Mouse (Mus musculus): Measurements from ENCODE around the gene Bcl10. TPM values are rescaled to one million over a fixed set of nuclear protein-coding genes. Genes with fewer than 3 reads are reported as not detected.

The Bcl10 gene
- polyA plus RNA-seq (2014; fragmentation: Illumina TruSeq; extraction: RNeasy Lipid Tissue Mini Kit (QIAGEN cat#74804); ENCODE audit: low read depth, low replicate concordance), result 9.8 TPM

DNA sequence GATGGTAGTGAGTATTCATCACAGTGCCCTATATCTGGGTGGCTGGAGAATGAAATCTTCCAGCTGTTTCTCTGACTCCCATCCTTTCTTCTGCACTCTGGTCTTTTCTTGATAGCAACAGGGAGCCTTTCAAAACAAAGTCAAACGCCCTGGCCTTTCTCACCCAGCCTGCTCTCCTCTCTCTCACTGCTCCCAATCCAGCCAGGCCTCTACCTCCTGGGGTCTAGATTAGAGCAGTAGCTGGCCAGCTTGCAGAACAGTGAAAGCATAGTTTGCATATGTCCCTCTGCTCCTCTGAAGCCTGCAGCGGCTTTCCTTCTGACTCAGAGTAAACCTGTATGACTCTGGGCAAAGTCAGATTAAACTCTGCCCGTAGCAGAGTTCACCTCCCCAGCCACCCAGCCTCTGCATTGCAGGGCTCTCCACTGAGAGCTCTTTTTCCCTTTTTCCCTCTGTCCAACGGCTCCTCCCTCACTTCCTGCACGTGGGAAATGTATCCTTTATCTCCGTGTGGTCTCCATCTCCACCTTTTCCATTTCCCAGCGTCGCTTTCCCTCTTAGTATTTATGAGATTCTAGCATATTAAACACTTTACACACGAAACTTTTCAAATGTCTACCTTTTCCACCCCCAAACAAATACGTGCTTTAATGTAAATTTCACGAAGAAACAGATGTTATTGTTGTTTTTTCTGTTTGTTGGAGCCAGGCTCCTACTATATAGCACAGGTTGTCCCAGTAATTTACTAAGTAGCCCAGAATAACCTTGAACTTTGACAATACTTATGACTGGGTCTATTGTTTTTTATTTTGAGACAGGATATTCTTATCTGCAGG, at the start of gene Bcl10:
TSS of gene Bcl10 (plus strand) at position 786 of the 836 bp plus-strand sequence.

DNA sequence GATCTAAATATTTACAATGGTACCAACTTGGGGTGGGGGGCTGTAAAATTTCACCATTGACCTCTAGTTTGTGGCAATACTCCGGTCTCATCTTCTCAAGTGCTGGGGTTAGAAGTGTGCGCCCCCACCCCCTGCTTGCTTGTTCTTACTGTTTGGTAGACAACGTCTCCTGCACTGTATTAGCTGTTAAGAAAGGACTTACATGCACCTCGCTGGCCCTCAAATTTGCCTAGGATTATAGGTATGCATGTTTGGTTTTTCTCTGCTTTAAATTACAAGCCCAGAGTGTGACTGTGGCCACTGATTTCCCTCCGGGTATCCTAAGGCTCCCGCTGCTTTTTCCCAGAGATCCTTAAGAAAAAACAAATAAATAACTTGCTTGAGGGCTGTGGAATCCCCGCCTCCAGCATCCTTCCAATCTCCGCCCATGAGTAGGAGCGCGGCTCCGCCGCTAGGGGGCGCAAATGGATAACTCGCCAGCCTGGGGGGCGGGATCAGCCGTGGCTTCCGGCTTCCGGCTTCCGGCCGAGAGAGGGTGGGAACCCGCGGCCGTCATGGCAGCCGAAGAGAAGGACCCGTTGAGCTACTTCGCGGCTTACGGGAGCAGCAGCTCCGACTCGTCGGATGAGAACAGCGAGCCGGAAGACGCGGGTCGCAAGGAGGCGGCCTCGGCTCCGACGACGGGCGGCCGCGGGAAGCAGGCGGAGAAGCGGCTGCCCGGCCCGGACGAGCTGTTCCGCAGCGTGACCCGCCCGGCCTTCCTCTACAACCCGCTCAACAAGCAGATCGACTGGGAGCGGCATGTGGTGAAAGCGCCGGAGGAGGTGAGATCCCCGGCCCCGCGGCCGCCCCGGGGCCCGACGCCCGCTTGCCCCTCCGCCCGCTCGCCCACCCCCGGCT, 15.2 kb downstream of the Bcl10 start, which contains the start of gene 2410004B18Rik:
TSS of gene 2410004B18Rik (plus strand) at position 510 of the 900 bp plus-strand sequence.

Other genes starting within 250 kb of the Bcl10 start
- gene Ddah1, start 164.1 kb upstream of the Bcl10 start, polyA plus RNA-seq (2014; fragmentation: Illumina TruSeq; extraction: RNeasy Lipid Tissue Mini Kit (QIAGEN cat#74804); ENCODE audit: low read depth, low replicate concordance), result 188 TPM
- 17.5 TPM for gene 2410004B18Rik, start 15.2 kb downstream of the Bcl10 start, polyA plus RNA-seq (2014; fragmentation: Illumina TruSeq; extraction: RNeasy Lipid Tissue Mini Kit (QIAGEN cat#74804); ENCODE audit: low read depth, low replicate concordance)
- 4.2 TPM for gene Syde2, start 65.1 kb downstream of the Bcl10 start, polyA plus RNA-seq (2014; fragmentation: Illumina TruSeq; extraction: RNeasy Lipid Tissue Mini Kit (QIAGEN cat#74804); ENCODE audit: low read depth, low replicate concordance)
- gene Wdr63, start 185.3 kb downstream of the Bcl10 start, polyA plus RNA-seq (2014; fragmentation: Illumina TruSeq; extraction: RNeasy Lipid Tissue Mini Kit (QIAGEN cat#74804); ENCODE audit: low read depth, low replicate concordance), result not detected
- gene Mcoln3, start 194.6 kb downstream of the Bcl10 start, polyA plus RNA-seq (2014; fragmentation: Illumina TruSeq; extraction: RNeasy Lipid Tissue Mini Kit (QIAGEN cat#74804); ENCODE audit: low read depth, low replicate concordance), result not detected
- gene Mcoln2, start 227.0 kb downstream of the Bcl10 start, polyA plus RNA-seq (2014; fragmentation: Illumina TruSeq; extraction: RNeasy Lipid Tissue Mini Kit (QIAGEN cat#74804); ENCODE audit: low read depth, low replicate concordance), result 0.34 TPM